Mouse (Mus musculus) heart, adult 2 months (tissue): Measurements from ENCODE around the gene Atp11c. TPM values are rescaled to one million over a fixed set of nuclear protein-coding genes. Genes with fewer than 3 reads are reported as not detected.

Experiments used
- DNase-seq, 2 experiments: peaks; one replicate each; pipeline ENCODE4 v3.0.0; 2021
- H3K27ac ChIP-seq: fragments of 200-600 bp; 2 replicates; pipeline ENCODE4 v1.8.1; 2022
- H3K27me3 ChIP-seq: fragments of 200-500 bp; 2 replicates; pipeline ENCODE4 v1.6.1; 2012; ENCODE audit warnings: mild to moderate bottlenecking, low read length, inconsistent platforms, mixed read lengths; ENCODE audit not compliant: control insufficient read depth, insufficient read depth
- H3K36me3 ChIP-seq: fragments of 200-500 bp; 2 replicates; pipeline ENCODE4 v1.6.1; 2012; ENCODE audit warnings: low read length, inconsistent platforms; ENCODE audit not compliant: control insufficient read depth, insufficient read depth
- H3K4me1 ChIP-seq: fragments of 200-500 bp; 2 replicates; pipeline ENCODE4 v1.6.1; 2011; ENCODE audit warnings: low read length; ENCODE audit not compliant: control insufficient read depth, insufficient read depth
- H3K4me3 ChIP-seq: fragments of 200-600 bp; 2 replicates; pipeline ENCODE4 v1.8.1; 2022
- H3K79me2 ChIP-seq: fragments of 200-500 bp; replicated peaks from 2 replicates; pipeline ENCODE4 v1.6.1; 2012; ENCODE audit warnings: mild to moderate bottlenecking, inconsistent platforms, low read length, moderate library complexity, mixed read lengths; ENCODE audit not compliant: control insufficient read depth, insufficient read depth
- H3K9ac ChIP-seq: fragments of 200-500 bp; 2 replicates; pipeline ENCODE4 v1.6.1; 2012; ENCODE audit warnings: low read depth, mild to moderate bottlenecking, control low read depth, inconsistent platforms, low read length, mixed read lengths
- CTCF ChIP-seq: fragments of 200-600 bp; IDR thresholded peaks from 2 replicates; pipeline ENCODE4 v1.8.1; 2022; ENCODE audit warnings: antibody characterized with exemption, mild to moderate bottlenecking, moderate library complexity
- EP300 ChIP-seq: fragments of 200-500 bp; IDR thresholded peaks from 2 replicates; pipeline ENCODE4 v1.6.1; 2011; ENCODE audit warnings: low read depth, low read length, control low read depth; ENCODE audit not compliant: insufficient read depth
- POLR2A ChIP-seq: fragments of 200-500 bp; IDR thresholded peaks from 2 replicates; pipeline ENCODE4 v1.6.1; 2011; ENCODE audit warnings: mild to moderate bottlenecking, low read depth, low read length, control low read depth; ENCODE audit not compliant: insufficient read depth
- WGBS: fragments of 180-500 bp; shearing (Covaris S2); methylation state at CpG from one replicate; pipeline ENCODE4 v1.1.7; 2018; 5-methylcytosine and 5-hydroxymethylcytosine counted together
- intact Hi-C: fragments of 180-260 bp; cut with DNase I; formaldehyde crosslinking; loops from one replicate; pipeline ENCODE4 v1.15.1; 2025
- long read RNA-seq: library from polyadenylated mRNA; stranded (forward); transcript quantifications from one replicate; pipeline ENCODE4 v2.0.0, GENCODE M21; 2021
- polyA plus RNA-seq: library from polyadenylated mRNA; depleted of rRNA; stranded (reverse); fragments of >200 nt; gene quantifications from 2 replicates; pipeline ENCODE4 v1.2.3, GENCODE M21; 2012; rRNA removed
- total RNA-seq, 2 experiments: library from RNA; stranded (reverse); gene quantifications; 2 replicates each; pipeline ENCODE4 v1.2.3; 2021

The Atp11c gene
- total RNA-seq (1 to 10 TPM; 5.8 to 6.3 TPM), polyA plus RNA-seq (3.6 and 6.6 TPM in 2 replicates)
- long read RNA-seq, partial matches to known transcripts = 0 of 1 reads
- long read RNA-seq, other reads (novel, unspliced or antisense) = 1 of 1 reads

DNA sequence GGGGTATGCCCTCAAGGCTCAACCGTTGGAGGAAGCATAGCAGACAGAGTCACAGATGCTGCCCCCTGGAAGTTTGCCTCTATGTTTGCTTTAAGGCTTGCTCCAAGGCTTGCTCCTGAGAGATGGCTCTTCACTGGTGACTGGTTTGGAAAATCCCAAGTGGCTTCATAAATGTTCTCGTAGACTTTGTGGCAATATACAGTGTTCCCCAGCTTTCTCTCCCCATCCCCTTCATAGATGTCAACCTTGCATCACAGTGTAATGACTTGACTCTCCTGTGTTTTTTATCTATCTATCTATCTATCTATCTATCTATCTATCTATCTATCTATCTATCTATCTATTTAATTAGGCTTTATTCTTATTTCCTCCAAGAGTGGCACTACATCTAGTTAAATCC lies at the start of gene Atp11c:
TSS of gene Atp11c (minus strand) at position 101 of the 400 bp plus-strand sequence.
- intact Hi-C loops = no loop called here
- no peak within 1 kb of the TSS for H3K27ac ChIP-seq
- WGBS = 71% methylated on average over 2 of the region's 2 CpGs
- no peaks in the 10 kb centered on the region for H3K4me1 ChIP-seq
- H3K9ac ChIP-seq = no peak within 1 kb of the TSS
- DNase-seq = no peak
- H3K79me2 ChIP-seq = no peaks in the 10 kb centered on the region
- H3K27me3 ChIP-seq = no peaks in the 10 kb centered on the region
- no peak for TF ChIP-seq EP300
- TF ChIP-seq POLR2A = no peak
- no peak for TF ChIP-seq CTCF
- H3K36me3 ChIP-seq = no peaks in the 10 kb centered on the region
- H3K4me3 ChIP-seq = no peak within 1 kb of the TSS

DNA sequence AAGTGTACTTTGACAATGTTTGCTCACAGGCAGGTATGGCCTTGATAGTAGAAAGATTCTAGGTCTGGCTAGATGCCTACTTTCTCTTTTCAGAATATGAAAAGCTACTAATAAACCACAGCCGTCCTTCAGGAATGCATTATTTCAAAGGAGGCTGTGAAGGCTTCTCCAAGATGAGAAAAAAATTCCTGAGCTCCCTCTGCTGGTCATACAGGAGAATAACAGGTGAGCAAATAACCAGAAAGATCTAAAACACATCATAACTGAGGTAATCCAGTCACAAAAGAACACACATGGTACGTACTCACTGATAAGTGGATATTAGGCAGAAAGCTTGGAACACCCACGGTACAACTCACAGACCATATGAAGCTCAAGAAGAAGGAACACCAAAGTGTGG lies 16.7 kb upstream of the Atp11c start:
- 27% methylated on average over 3 of the region's 3 CpGs for WGBS
- Histone ChIP-seq H3K4me1 (no peaks in the 10 kb centered on the region), H3K36me3 (no peaks in the 10 kb centered on the region), H3K9ac (no peak overlapping the region), H3K79me2 (no peaks in the 10 kb centered on the region), H3K27me3 (no peaks in the 10 kb centered on the region), H3K27ac (no peak overlapping the region), H3K4me3 (no peak overlapping the region)
- TF ChIP-seq EP300 (no peak), POLR2A (no peak), CTCF (peak; percentile 78)
- no peak for DNase-seq
- intact Hi-C loops = loop anchor here (10.0 kb wide), 1 partner anchor 104 kb away; no protein-coding TSS in a partner anchor

DNA sequence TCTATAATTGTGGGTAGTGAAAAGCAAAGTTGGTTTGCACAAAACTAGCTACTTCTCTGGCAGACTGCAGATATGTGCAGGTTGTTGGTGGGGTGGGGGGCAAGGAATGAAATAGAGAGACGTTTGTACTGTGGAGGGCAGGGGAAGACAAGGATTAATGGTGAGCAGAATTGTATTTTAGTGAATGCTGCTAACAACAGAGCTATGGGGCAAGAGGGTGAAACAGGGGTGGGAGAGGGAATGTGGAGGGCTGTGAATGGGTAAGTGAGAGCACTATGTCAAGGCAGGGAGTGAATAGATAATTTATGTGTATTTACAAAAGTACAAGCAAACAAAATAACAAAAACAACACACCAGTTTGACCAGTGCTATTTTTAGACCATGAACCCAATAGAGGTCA lies 22.0 kb downstream of the Atp11c start:
- Histone ChIP-seq H3K36me3 (no peaks in the 10 kb centered on the region), H3K9ac (no peak overlapping the region)
- 15% methylated on average over 1 of the region's 1 CpGs for WGBS

DNA sequence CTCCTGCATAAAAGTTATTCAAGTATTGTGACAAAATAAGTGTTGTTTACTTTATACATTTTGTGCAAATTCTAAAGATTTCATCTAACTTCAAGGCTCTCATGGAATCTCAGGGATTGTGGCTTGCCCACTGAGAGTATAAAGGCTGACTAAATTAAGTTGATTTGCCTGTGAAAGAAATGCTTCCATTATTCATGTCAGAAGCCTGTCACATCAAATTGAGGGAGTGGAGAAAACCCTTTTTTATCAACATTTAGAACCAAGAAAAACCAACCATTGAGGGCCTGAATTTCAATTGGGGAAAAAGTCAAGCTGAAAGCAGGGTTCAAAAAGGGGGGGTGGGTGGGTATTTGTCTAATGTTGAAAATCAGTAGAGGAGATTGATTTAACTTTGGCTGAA lies 23.5 kb downstream of the Atp11c start:
- no peaks in the 10 kb centered on the region for H3K27me3 ChIP-seq
- H3K4me1 ChIP-seq = no peaks in the 10 kb centered on the region
- H3K27ac ChIP-seq = no peak overlapping the region
- TF ChIP-seq POLR2A (no peak), CTCF (no peak), EP300 (no peak)
- intact Hi-C loops = no loop called here
- no peak for DNase-seq
- H3K9ac ChIP-seq = no peak overlapping the region
- H3K79me2 ChIP-seq = no peaks in the 10 kb centered on the region
- H3K36me3 ChIP-seq = no peaks in the 10 kb centered on the region
- no peak overlapping the region for H3K4me3 ChIP-seq

More for the DNA sequence above, 22.0 kb downstream of the Atp11c start:
- H3K27ac ChIP-seq = no peak overlapping the region
- DNase-seq = no peak
- H3K27me3 ChIP-seq = no peaks in the 10 kb centered on the region
- TF ChIP-seq CTCF (no peak), POLR2A (no peak), EP300 (no peak)
- H3K4me3 ChIP-seq = no peak overlapping the region
- H3K79me2 ChIP-seq = no peaks in the 10 kb centered on the region
- intact Hi-C loops = no loop called here
- no peaks in the 10 kb centered on the region for H3K4me1 ChIP-seq

DNA sequence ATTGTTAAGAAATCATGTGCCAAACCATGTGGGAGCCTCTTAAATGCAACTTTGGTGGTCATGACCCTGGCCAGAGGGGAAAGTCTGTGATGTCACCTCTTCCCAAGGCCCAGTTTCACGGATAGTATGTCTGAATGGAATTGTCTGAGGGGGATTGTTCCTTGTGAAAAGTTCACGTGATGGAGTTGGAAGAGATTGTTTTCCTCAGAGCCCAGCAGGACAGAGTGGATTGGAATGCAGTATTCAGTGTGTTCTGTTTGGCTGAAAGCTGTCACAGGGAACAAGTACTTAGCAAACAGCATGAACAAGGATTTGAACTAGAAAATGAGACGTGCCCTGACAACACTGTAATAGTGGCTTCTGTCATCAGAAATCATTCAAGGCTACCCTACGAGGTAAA lies 37.3 kb downstream of the Atp11c start:
- Histone ChIP-seq H3K36me3 (no peaks in the 10 kb centered on the region), H3K4me3 (no peak overlapping the region), H3K27me3 (no peaks in the 10 kb centered on the region), H3K9ac (no peak overlapping the region), H3K79me2 (no peaks in the 10 kb centered on the region), H3K27ac (no peak overlapping the region), H3K4me1 (no peaks in the 10 kb centered on the region)
- WGBS = 54% methylated on average over 4 of the region's 4 CpGs
- TF ChIP-seq EP300 (no peak), POLR2A (no peak), CTCF (no peak)
- DNase-seq = no peak
- intact Hi-C loops = no loop called here

DNA sequence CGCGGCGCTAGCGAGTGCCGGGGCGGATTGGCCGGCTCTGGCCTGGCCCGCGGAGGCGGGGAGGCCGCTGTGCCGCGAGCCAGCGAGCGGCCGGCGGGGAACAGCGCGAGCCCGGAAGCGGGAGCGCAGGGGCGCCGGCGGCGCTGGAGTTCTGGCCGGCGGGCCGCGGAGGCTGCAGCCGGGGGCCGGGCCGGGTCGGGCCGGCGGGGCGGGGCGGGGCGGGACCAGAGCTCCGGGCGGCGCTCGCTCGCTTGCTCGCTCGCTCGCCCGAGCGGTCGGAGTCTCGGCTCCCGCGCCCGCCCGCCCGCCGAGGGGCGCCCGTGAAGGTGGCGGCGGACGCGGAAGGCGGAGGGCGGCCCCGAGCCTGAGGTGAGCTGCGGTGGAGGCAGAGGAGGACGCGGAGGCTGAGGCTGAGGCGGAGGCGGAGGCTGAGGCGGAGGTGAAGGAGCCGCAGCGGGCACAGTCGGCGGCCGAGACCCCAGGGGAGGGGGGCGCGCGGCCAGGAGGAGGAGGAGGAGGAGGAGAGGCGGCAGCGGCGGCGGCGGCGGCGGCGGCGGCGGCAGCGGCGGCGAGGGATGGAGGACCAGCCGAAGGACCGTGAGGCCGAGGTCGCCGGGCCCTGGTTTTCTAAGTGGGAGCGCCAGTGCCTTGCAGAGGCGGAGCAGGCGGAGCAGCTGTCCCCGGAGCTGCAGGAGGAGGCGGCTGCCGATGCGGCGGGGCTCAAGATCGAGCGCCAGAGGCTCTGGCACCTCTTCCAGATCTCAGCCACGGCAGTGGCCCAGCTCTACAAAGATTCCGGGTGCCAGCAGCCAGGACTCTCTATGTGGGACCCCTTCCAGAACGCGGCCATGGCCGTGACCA lies 44.8 kb downstream of the Atp11c start:
- intact Hi-C loops = no loop called here
- no peaks in the 10 kb centered on the region for H3K79me2 ChIP-seq
- H3K4me3 ChIP-seq = peak overlapping the region; percentile 38
- TF ChIP-seq CTCF (no peak), POLR2A (no peak), EP300 (no peak)
- DNase-seq = peak; percentile 57 to 61
- peaks cover 4% of the 10 kb centered on the region for H3K27me3 ChIP-seq
- WGBS = 33% methylated on average over 76 of the region's 113 CpGs
- peak overlapping the region; percentile 74 for H3K9ac ChIP-seq
- H3K4me1 ChIP-seq = no peaks in the 10 kb centered on the region; the same call in 1 of the 2 replicates
- H3K36me3 ChIP-seq = no peaks in the 10 kb centered on the region
- H3K27ac ChIP-seq = no peak overlapping the region
